Mouse (Mus musculus): ENCODE measurements around the gene Srprb.

Srprb gene

GRCm38 (mm10) chr9:103201561-103202260, at the start of gene Srprb:
Gene Srprb, minus strand, starts transcription at chr9:103202137.
- DNase-seq (ENCODE audit: low spot score), result peak; percentile 89

GRCm38 (mm10) chr9:103248618-103249017, 46.7 kb upstream of the Srprb start:
- DNase-seq (ENCODE audit: low spot score), result no peak

GRCm38 (mm10) chr9:103246526-103247168, 44.7 kb upstream of the Srprb start:
- DNase-seq (ENCODE audit: low spot score), result peak; percentile 41

- no peak for DNase-seq (ENCODE audit: low spot score)
Observed at GRCm38 (mm10) chr9:103243640-103244039, 41.7 kb upstream of the Srprb start.

- DNase-seq (ENCODE audit: low spot score), result no peak
Observed at GRCm38 (mm10) chr9:103241206-103241605, 39.3 kb upstream of the Srprb start.

- DNase-seq (ENCODE audit: low spot score), result no peak
Observed at GRCm38 (mm10) chr9:103239471-103239870, 37.5 kb upstream of the Srprb start.

GRCm38 (mm10) chr9:103234565-103235165, 32.7 kb upstream of the Srprb start:
- no peak for DNase-seq (ENCODE audit: low spot score)

- DNase-seq (ENCODE audit: low spot score), result no peak
Observed at GRCm38 (mm10) chr9:103234059-103234458, 32.1 kb upstream of the Srprb start.

GRCm38 (mm10) chr9:103233006-103233395, 31.1 kb upstream of the Srprb start:
- no peak for DNase-seq (ENCODE audit: low spot score)

- no peak for DNase-seq (ENCODE audit: low spot score)
Observed at GRCm38 (mm10) chr9:103232232-103233005, 30.5 kb upstream of the Srprb start.

GRCm38 (mm10) chr9:103230151-103230951, 28.4 kb upstream of the Srprb start, which contains the start of the genes Gm20425 and Trf:
Gene Gm20425, minus strand, starts transcription at chr9:103230307.
Gene Trf, minus strand, starts transcription at chr9:103230444.
- no peak for DNase-seq (ENCODE audit: low spot score)

- no peak for DNase-seq (ENCODE audit: low spot score)
Observed at GRCm38 (mm10) chr9:103229037-103229867, 27.3 kb upstream of the Srprb start.

GRCm38 (mm10) chr9:103228370-103229003, 26.6 kb upstream of the Srprb start:
- no peak for DNase-seq (ENCODE audit: low spot score)

GRCm38 (mm10) chr9:103227760-103228159, 25.8 kb upstream of the Srprb start:
- DNase-seq (ENCODE audit: low spot score), result no peak

GRCm38 (mm10) chr9:103226806-103227205, 24.9 kb upstream of the Srprb start:
- DNase-seq (ENCODE audit: low spot score), result no peak

- DNase-seq (ENCODE audit: low spot score), result no peak
Observed at GRCm38 (mm10) chr9:103225464-103225863, 23.5 kb upstream of the Srprb start.

GRCm38 (mm10) chr9:103224721-103225120, 22.8 kb upstream of the Srprb start:
- DNase-seq (ENCODE audit: low spot score), result no peak

- DNase-seq (ENCODE audit: low spot score), result no peak
Observed at GRCm38 (mm10) chr9:103214281-103214680, 12.3 kb upstream of the Srprb start.

- DNase-seq (ENCODE audit: low spot score), result no peak
Observed at GRCm38 (mm10) chr9:103213631-103214030, 11.7 kb upstream of the Srprb start.

All from c-Kit-positive CD71-positive TER-119-positive erythroid progenitor cells, embryonic 14.5 days (primary cell).